Mouse (Mus musculus) c-Kit-positive CD71-positive TER-119-positive erythroid progenitor cells, embryonic 14.5 days (primary cell): ENCODE results near the gene Tln2.
A peak's percentile ranks its signal among the peaks of the same experiment; 100 is the strongest.

Experiments
- DNase-seq: peaks from one replicate; pipeline ENCODE4 v3.0.0-alpha.2; 2013; ENCODE audit warnings: low spot score

Gene Tln2

DNA sequence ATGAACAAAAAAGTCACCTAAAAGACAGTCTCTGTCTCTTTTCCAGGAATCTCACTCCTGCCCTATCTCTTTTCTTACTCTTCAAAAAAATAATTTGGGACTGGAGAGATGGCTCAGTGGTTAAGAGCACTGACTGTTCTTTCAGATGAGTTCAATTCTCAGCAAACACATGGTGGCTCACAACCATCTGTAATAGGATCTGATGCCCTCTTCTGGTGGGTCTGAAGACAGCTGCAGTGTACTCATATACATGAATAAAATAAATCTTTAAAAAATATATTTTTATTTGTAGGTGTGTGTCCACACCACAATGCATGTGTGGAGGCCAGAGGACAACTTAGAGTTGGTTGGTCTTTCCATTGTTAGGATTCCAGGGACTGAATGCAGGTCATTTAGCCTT, 286.1 kb downstream of the Tln2 start:
- no peak for DNase-seq

DNA sequence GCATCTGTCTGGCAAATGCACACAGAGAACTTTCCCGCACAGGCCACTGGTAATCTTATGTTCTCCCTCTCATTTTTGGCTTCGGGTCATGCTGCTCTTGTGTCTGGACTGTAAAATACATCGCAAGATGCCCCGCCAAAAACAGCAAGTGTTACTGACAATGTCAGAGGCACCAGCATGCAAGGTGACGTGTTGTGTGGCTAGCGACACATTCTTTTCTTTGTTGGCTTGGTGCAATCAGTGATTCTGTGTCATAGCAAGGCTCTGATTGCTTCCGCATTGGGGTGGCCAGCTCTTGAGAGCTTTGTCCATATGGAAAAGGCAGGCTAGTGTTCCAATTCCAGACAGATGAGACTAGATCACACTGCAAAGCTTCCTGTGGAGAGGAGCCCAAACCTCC, 288.8 kb downstream of the Tln2 start:
- DNase-seq = no peak

DNA sequence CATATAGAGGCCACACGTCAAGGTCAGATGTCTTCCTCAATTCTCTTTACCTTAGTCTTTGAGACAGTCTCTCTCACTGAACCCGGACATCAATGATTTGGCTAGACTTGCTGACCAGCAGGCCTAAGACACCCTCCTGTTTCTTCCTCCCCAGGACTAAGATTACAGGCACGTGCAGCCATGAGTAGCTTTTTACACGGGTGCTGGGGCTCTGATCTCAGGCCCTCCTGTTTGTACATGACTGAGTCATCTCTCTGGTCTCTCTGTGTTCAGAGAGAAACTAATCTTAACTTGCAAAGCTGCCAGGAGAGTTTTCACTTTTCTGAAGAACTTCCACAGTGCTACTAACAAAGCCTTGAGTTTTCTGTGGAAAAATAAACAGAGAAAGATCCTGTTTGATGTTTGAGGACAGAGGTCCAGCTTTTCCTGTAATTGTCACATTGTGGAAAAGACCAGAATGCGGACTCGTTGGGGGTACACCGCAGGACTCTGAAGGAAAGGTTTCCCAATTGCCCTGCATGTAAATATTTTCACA, 289.4 kb downstream of the Tln2 start:
- no peak for DNase-seq

DNA sequence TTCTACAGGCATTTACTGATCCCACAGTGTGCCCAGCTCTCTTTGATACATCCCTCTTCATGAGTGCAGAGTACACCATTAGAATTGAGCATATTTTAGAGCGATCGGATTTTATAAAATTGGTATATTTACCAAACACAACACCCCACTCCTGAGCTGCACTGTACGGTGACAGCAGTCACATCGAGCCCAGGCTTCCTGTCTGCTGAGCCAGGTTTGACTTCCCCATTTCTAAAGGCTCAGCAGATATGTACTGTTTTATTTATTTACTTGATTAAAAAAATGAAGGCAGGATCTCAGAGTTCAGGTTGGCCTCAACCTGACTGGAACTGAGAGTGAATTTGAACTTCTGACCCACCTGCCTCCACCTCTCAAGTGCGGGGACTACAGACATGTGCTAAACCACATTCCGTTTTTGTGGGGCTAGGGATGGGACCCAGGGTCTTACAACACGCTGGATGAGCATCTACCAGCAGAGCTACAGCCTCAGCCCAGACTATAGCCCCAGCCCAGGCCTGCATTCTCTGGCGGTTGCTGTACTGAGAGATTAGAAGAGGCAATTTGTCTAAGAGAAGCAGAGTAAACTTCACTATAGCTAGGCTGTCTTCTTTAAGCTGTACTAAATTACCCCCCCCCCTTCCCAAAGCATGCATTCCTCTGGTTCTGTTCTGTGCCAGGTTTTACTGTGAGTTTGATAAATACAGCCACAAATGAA, 292.1 kb downstream of the Tln2 start:
- DNase-seq = no peak

DNA sequence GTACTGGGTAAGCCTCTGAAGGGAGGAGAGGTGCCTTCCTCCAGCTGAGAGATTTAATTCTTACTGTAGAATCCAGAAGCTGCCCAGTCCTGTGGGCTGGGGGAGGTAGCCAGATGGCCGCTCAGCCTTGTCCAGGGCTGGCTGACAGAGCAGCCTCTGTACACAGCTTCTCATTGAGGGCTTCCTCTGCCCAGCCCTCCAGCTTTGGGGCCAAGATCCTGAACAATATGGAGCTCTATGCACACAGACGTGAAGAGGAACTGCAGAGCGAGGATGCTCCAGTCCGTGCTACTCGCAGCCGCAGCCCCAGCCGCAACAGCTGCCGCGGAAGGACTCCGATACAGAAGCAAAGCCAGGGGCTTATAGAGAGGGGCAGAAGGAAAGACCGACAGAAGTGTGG, 294.0 kb downstream of the Tln2 start:
- no peak for DNase-seq

DNA sequence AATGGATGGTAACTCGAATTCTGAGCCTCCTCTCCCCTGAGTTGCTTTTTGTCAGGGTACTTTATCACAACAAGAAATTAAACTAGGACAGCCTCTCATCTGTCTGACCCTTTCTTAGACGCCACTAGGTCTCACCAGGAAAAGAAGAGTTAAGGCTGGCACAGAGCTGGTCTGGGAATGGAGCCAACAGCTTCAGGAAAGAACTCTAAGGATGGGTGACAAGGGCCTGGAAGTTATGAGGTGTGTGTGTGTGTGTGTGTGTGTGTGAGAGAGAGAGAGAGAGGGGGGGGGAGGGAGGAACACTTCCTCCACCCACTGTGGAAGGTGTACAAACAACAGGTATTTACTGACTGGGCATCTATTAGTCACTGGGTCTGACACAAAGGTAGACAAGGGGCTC, 294.6 kb downstream of the Tln2 start:
- no peak for DNase-seq

DNA sequence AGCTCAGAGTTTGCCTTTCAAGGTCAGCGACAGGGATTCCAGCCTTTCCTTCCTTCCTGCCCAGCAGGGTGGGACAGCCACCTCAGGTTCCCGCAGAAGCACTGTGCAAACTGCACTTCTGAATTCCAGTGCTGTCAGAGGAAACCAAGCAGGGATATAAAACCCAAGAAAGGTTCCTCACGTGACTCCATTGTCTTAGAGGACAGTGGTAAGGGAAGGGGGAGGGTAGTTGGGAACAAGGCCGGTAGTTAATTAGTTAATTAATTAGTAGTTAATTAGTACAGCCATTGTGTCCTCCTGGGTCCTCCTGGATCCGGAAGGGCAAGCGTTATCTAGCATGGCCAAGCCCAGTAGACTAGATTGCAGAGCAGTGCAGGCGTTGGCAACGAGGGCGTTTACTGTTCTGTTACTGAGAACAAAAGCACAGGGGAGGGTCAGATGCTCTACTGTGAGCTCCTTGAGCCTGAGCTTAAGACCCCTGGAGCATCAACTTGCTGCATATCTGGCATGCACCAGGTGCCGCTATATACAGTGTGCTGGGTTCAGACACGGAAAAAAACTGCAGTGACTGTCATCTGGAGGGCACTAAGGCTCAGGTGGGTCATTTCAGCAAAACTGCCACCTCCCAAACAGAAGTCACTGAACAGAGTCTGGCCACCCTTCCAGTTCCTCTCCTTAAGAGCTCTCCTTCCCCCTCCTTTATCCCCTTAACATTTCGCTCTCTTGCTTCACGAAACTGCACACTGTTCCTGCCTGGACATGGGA, 298.5 kb downstream of the Tln2 start:
- DNase-seq = peak; percentile 12

DNA sequence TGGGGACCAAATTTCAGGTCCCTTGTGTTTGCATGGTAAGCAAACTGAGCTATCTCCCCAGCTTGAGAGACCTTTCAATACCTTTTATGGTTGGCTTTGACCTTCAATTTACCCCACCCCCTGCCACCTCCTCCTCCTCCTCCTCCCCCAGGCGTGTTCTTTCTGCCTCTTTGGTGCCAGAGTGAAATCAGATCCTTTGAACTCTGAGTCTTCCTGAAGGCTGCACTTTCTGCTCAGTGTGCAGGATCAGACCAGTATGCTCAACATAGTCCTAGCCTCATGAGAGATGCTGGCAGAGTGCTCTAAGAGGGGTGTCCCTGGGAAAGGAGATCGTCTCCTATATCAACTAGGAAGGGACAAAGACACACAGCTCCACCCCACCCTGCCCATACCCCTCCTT, 309.4 kb downstream of the Tln2 start:
- DNase-seq = no peak

DNA sequence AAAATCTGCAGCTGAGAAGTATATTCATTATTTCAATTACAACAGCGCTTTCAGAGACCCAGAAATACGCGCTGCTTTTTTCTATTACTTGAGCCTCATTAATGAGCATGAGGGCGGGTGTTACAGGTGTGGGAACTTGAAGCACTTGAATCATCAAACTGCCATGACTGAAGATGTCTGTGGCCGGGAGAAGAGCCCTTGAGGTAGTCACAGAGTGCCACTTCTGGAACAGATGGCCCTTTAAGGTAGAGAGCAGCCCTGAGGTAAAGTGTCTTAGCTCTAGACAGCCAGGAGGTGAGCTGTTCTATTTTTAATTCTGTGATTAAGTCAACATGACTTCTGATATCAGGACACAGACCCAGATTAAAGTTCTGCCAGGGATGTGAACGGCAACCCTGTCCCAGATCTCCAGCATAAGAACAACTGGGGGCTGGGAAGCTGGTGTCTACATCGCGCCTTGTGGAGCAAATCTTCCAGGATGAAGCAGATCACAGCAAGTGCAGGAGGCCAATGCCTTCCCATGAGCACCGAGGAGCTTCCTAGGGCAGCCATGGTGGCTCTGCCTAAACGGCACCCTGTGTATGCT, 312.0 kb downstream of the Tln2 start:
- DNase-seq = no peak

DNA sequence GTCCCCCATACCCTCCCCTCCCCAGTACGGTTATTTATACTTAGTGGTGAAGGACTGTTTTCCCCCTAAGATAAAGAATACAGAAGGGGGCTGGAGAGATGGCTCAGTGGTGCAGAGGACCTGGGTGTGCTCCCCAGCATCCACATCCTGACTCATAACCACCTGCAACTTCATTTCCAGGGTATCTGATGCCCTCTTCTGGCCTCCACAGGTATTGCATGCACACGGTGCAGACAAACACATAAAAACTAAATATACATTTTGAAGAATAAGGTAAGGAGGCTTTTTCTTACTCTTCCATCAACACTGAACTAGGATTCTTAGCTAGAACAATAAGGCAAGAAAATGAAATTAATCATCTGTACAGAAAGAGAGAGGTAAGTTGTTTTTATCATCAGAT, 314.2 kb downstream of the Tln2 start:
- no peak for DNase-seq

DNA sequence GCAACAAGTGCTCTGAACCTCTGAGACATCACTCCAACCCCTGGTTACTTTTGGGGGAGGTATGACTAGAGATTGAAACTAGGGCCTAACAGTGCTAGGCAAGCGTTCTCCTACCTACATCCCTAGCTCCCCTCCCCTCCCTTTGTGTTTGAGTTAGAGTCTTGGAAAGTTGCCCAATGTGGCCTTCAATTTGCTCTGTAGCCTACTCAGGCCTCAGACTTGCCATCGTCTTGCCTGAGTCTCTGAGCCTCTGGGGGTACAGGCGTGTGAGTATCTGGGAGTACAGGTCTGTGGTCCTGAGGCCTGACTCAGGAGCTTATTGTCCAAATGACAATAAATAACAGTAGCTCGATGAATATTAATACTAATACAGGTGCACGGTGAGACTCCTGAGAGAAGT, 317.8 kb downstream of the Tln2 start:
- DNase-seq = no peak

DNA sequence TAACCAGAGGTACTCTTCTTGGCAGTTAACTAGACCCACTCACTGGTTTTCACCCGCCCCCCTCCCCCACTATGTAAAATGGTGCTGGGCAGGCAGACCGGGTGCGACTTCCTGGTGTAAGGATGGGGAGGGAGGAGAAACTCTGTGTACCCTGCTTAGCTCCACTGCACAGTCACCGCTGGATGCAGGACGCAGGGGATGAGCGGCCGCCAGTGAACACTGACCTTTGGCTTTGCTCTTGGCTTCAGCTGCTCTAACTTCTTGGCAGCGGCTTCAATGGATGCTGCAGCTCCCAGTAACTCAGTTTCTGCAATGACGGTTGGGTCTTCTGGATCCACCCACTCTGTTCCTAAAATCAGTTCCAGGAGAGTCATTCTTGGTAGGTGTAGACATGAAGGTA, 319.0 kb downstream of the Tln2 start:
- DNase-seq = no peak

DNA sequence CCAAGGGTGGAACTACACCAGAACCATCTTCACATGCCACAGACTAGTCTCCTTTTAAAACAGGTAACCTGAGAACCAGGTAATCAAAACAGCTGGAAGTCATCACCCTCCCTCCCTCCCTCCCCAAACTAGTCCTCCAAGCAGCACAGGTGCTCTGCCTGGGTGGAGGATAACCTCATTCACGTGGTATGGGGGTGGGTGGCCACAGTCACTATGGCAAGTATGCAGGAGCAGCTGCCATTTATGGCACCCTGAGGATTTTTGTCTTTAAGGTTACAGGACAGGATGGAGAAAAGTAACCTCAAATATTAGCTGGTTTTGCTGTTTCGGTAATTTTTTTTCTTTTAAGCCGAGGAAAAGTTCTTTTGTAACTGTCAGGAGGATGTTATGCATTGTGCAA, 322.5 kb downstream of the Tln2 start:
- DNase-seq = no peak

DNA sequence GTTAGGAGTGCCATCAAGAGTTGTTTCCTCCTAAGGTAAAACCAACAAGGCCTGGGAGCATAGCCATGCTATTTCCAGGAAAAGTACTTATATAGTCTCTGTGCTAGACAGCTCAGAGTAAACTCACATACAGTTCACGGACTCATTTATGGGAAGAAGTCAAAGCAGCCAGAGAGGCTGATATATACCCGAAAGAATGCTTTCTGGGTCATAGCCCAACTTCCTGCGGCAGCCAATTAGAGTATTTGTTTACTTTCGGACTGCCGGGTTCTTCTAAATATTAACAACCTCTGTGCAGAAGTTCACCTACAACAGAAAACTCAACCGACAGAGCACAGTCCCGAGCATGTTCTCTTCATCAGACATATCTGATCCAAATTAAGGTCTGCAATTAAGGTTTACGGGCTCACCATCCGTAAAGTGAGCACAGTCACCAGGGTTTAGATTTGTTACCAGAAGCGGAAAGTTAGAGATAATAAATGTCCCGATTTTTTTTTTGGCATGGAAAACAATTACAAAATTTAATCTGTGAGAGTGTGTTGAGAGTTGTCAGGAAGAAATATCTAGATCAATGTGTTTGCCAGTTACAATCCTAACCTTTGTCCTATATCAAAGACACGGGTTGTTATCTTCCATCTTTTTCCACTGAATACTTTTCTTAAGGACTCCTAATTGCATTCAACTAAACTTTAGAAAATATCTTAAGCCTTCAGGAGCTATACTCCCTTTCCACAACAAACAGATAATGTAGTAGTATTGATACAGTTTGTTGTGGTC, 323.9 kb downstream of the Tln2 start:
- no peak for DNase-seq

DNA sequence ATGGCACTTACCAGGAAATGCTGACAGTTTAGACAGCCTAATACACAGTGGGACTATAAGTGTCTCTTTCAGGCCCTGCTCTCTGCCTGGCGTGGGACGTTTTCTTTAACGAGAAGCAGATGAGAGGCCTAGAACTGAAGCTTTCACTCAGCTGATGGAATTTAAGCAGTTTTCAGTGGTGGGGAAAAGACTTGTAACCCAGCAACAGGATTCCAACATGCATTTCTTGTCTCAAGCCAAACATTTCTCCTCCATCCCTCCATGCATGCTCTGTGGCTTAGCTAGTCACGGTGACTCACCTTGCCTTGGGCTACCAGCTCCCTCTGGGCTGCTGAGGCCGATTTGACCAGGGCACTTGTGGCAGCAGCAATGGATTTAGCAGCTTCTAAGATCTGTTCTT, 330.5 kb downstream of the Tln2 start:
- DNase-seq = no peak

DNA sequence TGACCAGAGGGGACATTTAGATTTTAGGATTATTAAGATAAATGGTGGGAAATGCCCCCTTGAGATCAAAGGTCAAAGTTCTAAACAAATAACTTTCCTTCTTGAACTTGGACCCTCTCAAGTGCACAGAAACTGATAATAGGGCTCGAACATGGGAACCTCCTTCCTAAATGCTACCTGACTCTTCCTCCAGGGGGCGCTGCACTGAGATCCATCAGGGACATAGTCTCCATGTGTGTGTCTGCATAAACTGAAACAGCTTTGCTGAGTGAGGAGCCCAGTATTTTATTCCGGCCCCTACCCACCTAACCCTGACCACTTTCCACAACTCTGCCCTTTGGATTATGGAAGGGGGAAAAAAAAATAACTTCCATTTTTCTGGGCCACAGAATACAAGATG, 339.1 kb downstream of the Tln2 start:
- DNase-seq = peak; percentile 21

DNA sequence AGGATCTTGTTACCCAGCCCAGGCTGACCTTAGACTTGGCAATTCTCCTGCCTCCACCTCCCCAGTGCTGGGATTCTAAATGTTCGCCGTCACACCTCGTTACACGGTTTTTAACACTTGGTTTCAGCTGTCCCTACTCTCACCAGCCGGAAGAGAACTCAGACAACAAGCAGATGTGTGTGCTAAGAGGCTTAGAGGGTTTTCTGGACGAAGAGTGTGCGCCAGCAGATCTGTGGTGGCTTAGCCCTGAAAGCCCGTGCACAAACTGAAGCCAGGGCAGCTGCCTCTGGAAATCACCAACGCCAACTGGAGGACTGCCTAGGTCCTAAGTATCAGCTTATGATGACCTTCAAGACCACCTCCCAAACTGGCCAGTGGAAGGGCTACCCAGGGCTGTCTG, 341.5 kb downstream of the Tln2 start:
- DNase-seq = no peak

DNA sequence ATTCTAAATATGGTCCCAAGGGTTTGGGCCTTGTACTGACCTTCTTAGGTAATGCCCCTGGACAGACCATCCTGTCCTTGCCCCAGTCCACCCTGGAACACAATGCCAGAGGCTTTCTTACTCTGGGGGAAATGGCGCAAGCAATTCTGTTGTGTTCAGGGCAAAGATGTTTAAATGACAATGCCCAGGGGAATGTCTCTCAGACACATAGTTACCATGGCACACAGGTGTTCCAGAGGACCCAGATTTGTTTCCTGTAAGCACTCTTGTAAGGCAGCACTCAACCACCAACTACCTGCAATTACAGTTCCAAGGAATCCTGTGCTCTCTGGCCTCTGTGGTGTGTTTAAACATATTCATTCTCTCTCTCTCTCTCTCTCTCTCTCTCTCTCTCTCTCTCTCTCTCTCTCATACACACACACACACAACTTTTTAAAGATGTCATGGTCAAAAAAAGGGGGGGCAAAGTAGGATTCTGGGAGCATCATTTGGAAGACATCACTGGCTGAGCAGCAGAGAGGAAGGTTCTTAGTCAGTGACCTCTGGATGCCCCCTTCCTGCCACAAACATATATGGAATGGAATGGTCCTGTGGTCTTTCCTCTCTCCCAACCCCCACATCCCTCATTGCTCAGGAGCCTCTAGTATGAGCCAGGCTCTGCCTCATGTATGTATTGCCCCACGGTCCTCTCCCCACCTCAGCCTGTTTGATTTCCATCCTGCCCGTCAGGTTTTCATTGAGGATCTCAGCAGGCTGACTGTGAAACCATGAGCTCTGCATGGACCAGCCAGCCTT, 345.1 kb downstream of the Tln2 start:
- no peak for DNase-seq

DNA sequence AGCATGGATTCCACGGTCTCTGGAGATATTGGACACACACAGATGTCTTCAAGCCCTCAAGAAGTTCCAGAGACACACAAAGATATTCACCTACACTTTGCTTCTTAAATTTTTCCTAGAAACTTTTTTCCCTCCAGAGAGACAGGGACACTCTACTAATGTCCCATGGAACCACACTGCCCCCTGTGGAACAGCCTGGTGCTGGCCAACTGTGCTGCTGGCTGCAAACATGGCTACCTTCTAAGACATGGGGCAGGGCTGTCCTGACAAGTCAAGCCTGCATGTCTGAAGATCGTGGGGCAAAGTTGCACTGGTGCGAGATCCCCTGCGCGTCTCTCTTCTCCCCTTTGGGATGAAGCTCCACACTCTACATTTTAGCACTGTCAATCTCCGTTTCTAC, 346.2 kb downstream of the Tln2 start:
- DNase-seq = no peak

DNA sequence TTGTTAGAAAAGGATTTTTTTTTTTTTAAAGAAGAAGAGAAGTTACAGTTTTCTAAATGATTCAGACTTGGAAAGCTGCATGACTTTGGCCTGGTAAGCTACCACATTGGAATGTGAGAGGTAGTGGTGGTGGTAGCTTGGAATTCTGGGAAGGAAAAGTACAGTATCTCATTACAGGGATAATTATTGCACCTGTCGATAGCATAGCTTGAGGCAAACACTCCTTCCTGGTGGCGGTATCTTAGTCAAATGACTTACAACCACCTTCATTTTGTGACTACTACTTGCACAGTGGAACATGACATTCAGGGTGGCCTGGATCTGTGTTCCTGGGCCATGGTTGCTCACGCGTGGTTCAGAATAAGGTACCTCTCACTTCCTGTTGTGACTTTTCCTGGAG, 348.3 kb downstream of the Tln2 start:
- DNase-seq = no peak

DNA sequence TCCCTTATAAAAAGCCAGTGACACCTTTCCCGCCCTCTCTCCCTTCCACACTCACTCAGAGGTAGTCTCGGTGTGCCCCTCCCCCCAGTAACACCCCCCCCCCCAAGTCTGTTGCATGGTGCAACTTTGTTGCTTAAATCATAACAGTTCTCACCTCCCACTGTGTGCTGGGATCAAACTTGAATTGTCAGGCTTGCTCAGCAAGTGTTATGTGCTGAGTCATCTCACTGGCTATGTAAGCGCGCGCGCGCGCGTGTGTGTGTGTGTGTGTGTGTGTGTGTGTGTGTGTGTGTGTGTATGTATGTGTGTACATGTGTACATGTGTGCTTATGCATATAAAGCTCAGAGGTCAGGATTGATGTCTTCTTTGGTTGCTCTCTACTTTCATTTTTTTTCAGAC, 350.1 kb downstream of the Tln2 start:
- no peak for DNase-seq

DNA sequence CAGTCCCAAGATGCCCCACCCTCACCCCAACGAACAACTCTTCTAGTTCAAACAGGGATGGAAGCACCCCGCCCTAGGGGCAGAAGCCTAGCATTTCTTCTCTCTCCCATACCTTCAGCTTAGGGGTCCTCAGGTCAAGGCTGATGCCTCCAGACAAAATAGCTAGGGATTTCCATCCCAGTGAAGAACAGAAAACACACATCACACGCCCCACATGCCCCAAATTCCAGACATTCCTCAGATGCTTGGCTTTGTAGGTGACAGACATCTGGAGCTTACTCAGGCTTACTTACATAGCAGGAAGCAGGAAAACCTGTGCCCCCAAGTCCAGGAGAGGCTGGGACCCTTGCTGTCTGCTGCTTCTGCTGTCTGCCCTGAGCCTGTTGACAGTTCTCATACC, 351.1 kb downstream of the Tln2 start:
- no peak for DNase-seq
